Mouse (Mus musculus) forebrain, embryonic 16.5 days (tissue): ENCODE results near the gene Pla2g4f. TPM values are rescaled to one million over a fixed set of nuclear protein-coding genes. Genes with fewer than 3 reads are reported as not detected.
A peak's percentile ranks its signal among the peaks of the same experiment; 100 is the strongest.

ENCODE experiments used
- ATAC-seq: fragments of 200-750 bp; cut with Nextera tagmentation; 2 replicates; pipeline ENCODE4 v1.8.0; 2017; ENCODE audit warnings: mild to moderate bottlenecking, moderate library complexity
- H3K27ac ChIP-seq: fragments of 300-500 bp; sonication (generic); 2 replicates; pipeline ENCODE4 v1.5.1; 2014; ENCODE audit warnings: low read length, control low read depth
- H3K27me3 ChIP-seq: fragments of 300-500 bp; sonication (generic); replicated peaks from 2 replicates; pipeline ENCODE4 v1.6.1; 2014; ENCODE audit warnings: low read length; ENCODE audit not compliant: control insufficient read depth, insufficient read depth
- H3K36me3 ChIP-seq: fragments of 300-500 bp; sonication (generic); 2 replicates; pipeline ENCODE4 v1.6.1; 2014; ENCODE audit not compliant: control insufficient read depth, insufficient read depth
- H3K4me1 ChIP-seq: fragments of 300-500 bp; sonication (generic); replicated peaks from 2 replicates; pipeline ENCODE4 v1.6.1; 2014; ENCODE audit warnings: low read length; ENCODE audit not compliant: control insufficient read depth, insufficient read depth
- H3K4me2 ChIP-seq: fragments of 300-500 bp; sonication (generic); 2 replicates; pipeline ENCODE4 v1.6.1; 2014; ENCODE audit warnings: mild to moderate bottlenecking, low read length, control low read depth
- H3K4me3 ChIP-seq: fragments of 300-500 bp; sonication (generic); replicated peaks from 2 replicates; pipeline ENCODE4 v1.5.1; 2014; ENCODE audit warnings: mild to moderate bottlenecking, low read length, control low read depth
- H3K9ac ChIP-seq: fragments of 300-500 bp; sonication (generic); replicated peaks from 2 replicates; pipeline ENCODE4 v1.6.1; 2014; ENCODE audit warnings: low read depth, low read length, control low read depth
- H3K9me3 ChIP-seq: fragments of 300-500 bp; sonication (generic); 2 replicates; pipeline ENCODE4 v1.6.1; 2016; ENCODE audit warnings: low read length; ENCODE audit not compliant: control insufficient read depth
- whole genome bisulfite sequencing: fragments of 180-500 bp; shearing (Covaris S2); extraction: QIAGEN DNeasy Blood & Tissue Kit; methylation state at CpG from one replicate; pipeline ENCODE4 v1.1.7; 2014; 5-methylcytosine and 5-hydroxymethylcytosine counted together
- polyA plus RNA-seq: library from polyadenylated mRNA; unstranded; fragments of >200 nt; fragmentation: Nextera tagmentation; extraction: Ambion mirVana; gene quantifications from 2 replicates; pipeline ENCODE4 v1.2.1, GENCODE M21; 2015

The Pla2g4f gene
- not detected in 2 replicates for polyA plus RNA-seq

- no peaks in the 10 kb centered on the region for H3K27me3 ChIP-seq
- no peaks in the 10 kb centered on the region for H3K9me3 ChIP-seq
- no peak within 1 kb of the TSS for H3K9ac ChIP-seq
- no peak within 1 kb of the TSS for H3K4me2 ChIP-seq
- H3K4me3 ChIP-seq, result no peak within 1 kb of the TSS
- 64% methylated on average over 3 of the region's 3 CpGs for WGBS
- no peak within 1 kb of the TSS for H3K27ac ChIP-seq
- no peak for ATAC-seq
- H3K36me3 ChIP-seq, result peaks cover 15% of the 10 kb centered on the region
- no peaks in the 10 kb centered on the region for H3K4me1 ChIP-seq
Observed at GRCm38 (mm10) chr2:120313976-120314375, at the start of gene Pla2g4f. TSS of gene Pla2g4f (minus strand) at chr2:120314165.

- ATAC-seq, result no peak
- Histone ChIP-seq H3K27ac (no peak overlapping the region), H3K9ac (no peak overlapping the region), H3K27me3 (no peaks in the 10 kb centered on the region), H3K4me2 (no peak overlapping the region), H3K4me3 (no peak overlapping the region), H3K36me3 (peaks cover 31% of the 10 kb centered on the region), H3K9me3 (no peaks in the 10 kb centered on the region), H3K4me1 (no peaks in the 10 kb centered on the region)
- 76% methylated on average over 1 of the region's 1 CpGs for WGBS
Observed at GRCm38 (mm10) chr2:120360425-120360824, 46.5 kb upstream of the Pla2g4f start.

GRCm38 (mm10) chr2:120352682-120353646 is 39.0 kb upstream of the Pla2g4f start, which contains the start of gene Vps39:
TSS of gene Vps39 (minus strand) at chr2:120353137.
- peak; percentile 99 for ATAC-seq
- Histone ChIP-seq H3K27ac (peak within 1 kb of the TSS; percentile 67), H3K4me3 (peak within 1 kb of the TSS; percentile 99), H3K4me2 (peak within 1 kb of the TSS; percentile 54), H3K4me1 (peaks cover 13% of the 10 kb centered on the region), H3K9me3 (no peaks in the 10 kb centered on the region), H3K27me3 (no peaks in the 10 kb centered on the region), H3K9ac (peak within 1 kb of the TSS; percentile 93), H3K36me3 (peaks cover 7% of the 10 kb centered on the region)
- 12% methylated on average over 44 of the region's 44 CpGs for WGBS

- no peak for ATAC-seq
- Histone ChIP-seq H3K27me3 (no peaks in the 10 kb centered on the region), H3K4me2 (no peak overlapping the region), H3K27ac (no peak overlapping the region), H3K9ac (no peak overlapping the region), H3K4me3 (no peak overlapping the region), H3K9me3 (no peaks in the 10 kb centered on the region), H3K36me3 (peaks cover 10% of the 10 kb centered on the region), H3K4me1 (peaks cover 13% of the 10 kb centered on the region)
- 77% methylated on average over 5 of the region's 5 CpGs for WGBS
Observed at GRCm38 (mm10) chr2:120351321-120351720, 37.4 kb upstream of the Pla2g4f start.

GRCm38 (mm10) chr2:120348120-120348519 is 34.2 kb upstream of the Pla2g4f start:
- ATAC-seq, result no peak
- 85% methylated on average over 9 of the region's 9 CpGs for WGBS
- no peak overlapping the region for H3K4me3 ChIP-seq
- no peaks in the 10 kb centered on the region for H3K27me3 ChIP-seq
- H3K9me3 ChIP-seq, result no peaks in the 10 kb centered on the region
- peaks cover 8% of the 10 kb centered on the region for H3K36me3 ChIP-seq
- peaks cover 13% of the 10 kb centered on the region for H3K4me1 ChIP-seq
- no peak overlapping the region for H3K27ac ChIP-seq
- no peak overlapping the region for H3K9ac ChIP-seq
- no peak overlapping the region for H3K4me2 ChIP-seq

GRCm38 (mm10) chr2:120341741-120342140 is 27.8 kb upstream of the Pla2g4f start:
- H3K9ac ChIP-seq, result no peak overlapping the region
- no peak for ATAC-seq
- WGBS, result 90% methylated on average over 1 of the region's 1 CpGs

GRCm38 (mm10) chr2:120337886-120338285 is 23.9 kb upstream of the Pla2g4f start:
- Histone ChIP-seq H3K9me3 (no peaks in the 10 kb centered on the region), H3K36me3 (peaks cover 21% of the 10 kb centered on the region), H3K9ac (no peak overlapping the region), H3K4me2 (no peak overlapping the region), H3K4me3 (no peak overlapping the region), H3K27ac (no peak overlapping the region), H3K4me1 (no peaks in the 10 kb centered on the region), H3K27me3 (no peaks in the 10 kb centered on the region)
- WGBS, result 61% methylated on average over 2 of the region's 2 CpGs
- ATAC-seq, result no peak

More at GRCm38 (mm10) chr2:120341741-120342140, 27.8 kb upstream of the Pla2g4f start:
- no peaks in the 10 kb centered on the region for H3K27me3 ChIP-seq
- peaks cover 23% of the 10 kb centered on the region for H3K36me3 ChIP-seq
- no peak overlapping the region for H3K4me3 ChIP-seq
- no peaks in the 10 kb centered on the region for H3K4me1 ChIP-seq
- H3K4me2 ChIP-seq, result no peak overlapping the region
- no peaks in the 10 kb centered on the region for H3K9me3 ChIP-seq
- H3K27ac ChIP-seq, result no peak overlapping the region

- peaks cover 37% of the 10 kb centered on the region for H3K36me3 ChIP-seq
- H3K4me1 ChIP-seq, result no peaks in the 10 kb centered on the region
- no peaks in the 10 kb centered on the region for H3K9me3 ChIP-seq
- H3K4me2 ChIP-seq, result no peak overlapping the region
- 87% methylated on average over 4 of the region's 4 CpGs for WGBS
- no peak overlapping the region for H3K4me3 ChIP-seq
- H3K9ac ChIP-seq, result no peak overlapping the region
- H3K27me3 ChIP-seq, result no peaks in the 10 kb centered on the region
- no peak for ATAC-seq
- no peak overlapping the region for H3K27ac ChIP-seq
Observed at GRCm38 (mm10) chr2:120331575-120331974, 17.6 kb upstream of the Pla2g4f start.

- 80% methylated on average over 4 of the region's 4 CpGs for whole genome bisulfite sequencing
- Histone ChIP-seq H3K36me3 (peaks cover 18% of the 10 kb centered on the region), H3K27ac (no peak overlapping the region), H3K9ac (no peak overlapping the region), H3K27me3 (no peaks in the 10 kb centered on the region), H3K9me3 (no peaks in the 10 kb centered on the region), H3K4me2 (no peak overlapping the region), H3K4me1 (no peaks in the 10 kb centered on the region), H3K4me3 (no peak overlapping the region)
- no peak for ATAC-seq
Observed at GRCm38 (mm10) chr2:120315077-120315476, 1.1 kb upstream of the Pla2g4f start.
